Mouse (Mus musculus) layer of hippocampus, adult 8-10 months (tissue): ENCODE measurements around the gene Rab5if. TPM values are rescaled to one million over a fixed set of nuclear protein-coding genes. Genes with fewer than 3 reads are reported as not detected.
"Not testable (repeated sequence)": the region's sequence is repeated elsewhere in the genome, so short reads cannot be mapped to it uniquely, and the experiment has no call there.

Experiments used
- DNase-seq, 2 experiments: peaks; one replicate each; pipeline ENCODE4 v3.0.0; 2022; ENCODE audit warnings: low spot score in 2 of 2
- total RNA-seq, 4 experiments: library from RNA; stranded (reverse); gene quantifications; 2 replicates each; pipeline ENCODE4 v1.2.4; 2022

Rab5if gene
- total RNA-seq, 4 experiments from 2014 or later, result 80.0 to 94.3 (median 87.5) TPM

- peak in 1 of 2 experiments; percentile 50 for DNase-seq
Measured at GRCm38 (mm10) chr2:156853999-156854771, 8.7 kb upstream of the Rab5if start.

- DNase-seq, result no peak
Measured at GRCm38 (mm10) chr2:156856311-156856710, 6.6 kb upstream of the Rab5if start.

GRCm38 (mm10) chr2:156857385-156857791 lies 5.5 kb upstream of the Rab5if start:
- DNase-seq, result no peak

GRCm38 (mm10) chr2:156857835-156858234 lies 5.1 kb upstream of the Rab5if start, which contains the start of gene 4930518I15Rik:
4930518I15Rik (minus strand) TSS chr2:156857946.
- no peak for DNase-seq

- no peak for DNase-seq
Measured at GRCm38 (mm10) chr2:156858671-156859070, 4.3 kb upstream of the Rab5if start.

GRCm38 (mm10) chr2:156862041-156862717 lies 749 bp upstream of the Rab5if start:
- DNase-seq, result peak in 1 of 2 experiments; percentile 23

GRCm38 (mm10) chr2:156863487-156864160 lies 696 bp downstream of the Rab5if start:
- no peak for DNase-seq

- DNase-seq, result no peak
Measured at GRCm38 (mm10) chr2:156864481-156864880, 1.6 kb downstream of the Rab5if start.

- DNase-seq, result peak in 1 of 2 experiments; percentile 33
Measured at GRCm38 (mm10) chr2:156868994-156869393, 6.1 kb downstream of the Rab5if start.

GRCm38 (mm10) chr2:156869554-156869953 lies 6.6 kb downstream of the Rab5if start:
- no peak for DNase-seq

GRCm38 (mm10) chr2:156870519-156870918 lies 7.6 kb downstream of the Rab5if start:
- DNase-seq, result no peak

GRCm38 (mm10) chr2:156873629-156874028 lies 10.7 kb downstream of the Rab5if start:
- DNase-seq, result peak in 1 of 2 experiments; percentile 25

- no peak for DNase-seq
Measured at GRCm38 (mm10) chr2:156874047-156874759, 11.3 kb downstream of the Rab5if start.

- DNase-seq, result no peak
Measured at GRCm38 (mm10) chr2:156874760-156875510, 12.0 kb downstream of the Rab5if start.

- DNase-seq, result no peak
Measured at GRCm38 (mm10) chr2:156877726-156878125, 14.8 kb downstream of the Rab5if start.

- no peak for DNase-seq
Measured at GRCm38 (mm10) chr2:156879541-156879940, 16.6 kb downstream of the Rab5if start.

- no peak for DNase-seq
Measured at GRCm38 (mm10) chr2:156882431-156883001, 19.6 kb downstream of the Rab5if start.

- no peak for DNase-seq
Measured at GRCm38 (mm10) chr2:156884396-156885211, 21.7 kb downstream of the Rab5if start.

GRCm38 (mm10) chr2:156885666-156886065 lies 22.7 kb downstream of the Rab5if start:
- DNase-seq, result not testable (repeated sequence)
